Mouse (Mus musculus): ENCODE measurements at regions not wholly inside any gene's neighbourhood (a gene's known extent, or its start where the extent isn't known, plus 50 kb on each side); places are given as distances from the start of the nearest gene placed in this dataset.
"Not testable (repeated sequence)": the region's sequence is repeated elsewhere in the genome, so short reads cannot be mapped to it uniquely, and the experiment has no call there.

- peak; percentile 25 for DNase-seq (ENCODE audit: low spot score)
- TF ChIP-seq CTCF (IDR thresholded peaks at IDR 0.05), result no peak
- Histone ChIP-seq H3K27me3 (ENCODE audit: insufficient read depth, low read length) (no peaks in the 10 kb centered on the region), H3K4me2 (ENCODE audit: low read depth, low read length, poor library complexity, severe bottlenecking) (no peak overlapping the region), H3K4me1 (ENCODE audit: insufficient read depth, low read length) (no peaks in the 10 kb centered on the region), H3K4me3 (ENCODE audit: low read depth, low read length) (no peak overlapping the region), H3K27ac (ENCODE audit: low read depth, low read length) (no peak overlapping the region), H3K9me3 (ENCODE audit: low read length) (no peaks in the 10 kb centered on the region), H3K36me3 (ENCODE audit: insufficient read depth, low read length) (no peaks in the 10 kb centered on the region), H3K9ac (replicated peaks; ENCODE audit: low read length, poor library complexity, severe bottlenecking) (no peak overlapping the region)
- ATAC-seq (ENCODE audit: low FRiP score), result no peak
- 83% methylated on average over 3 of the region's 3 CpGs for WGBS
Observed at GRCm38 (mm10) chr11:7705312-7705764, 491.6 kb upstream of the Igfbp3 start.

- no peaks in the 10 kb centered on the region for H3K9me3 ChIP-seq (ENCODE audit: low read length)
- WGBS, result 77% methylated on average over 1 of the region's 1 CpGs
- DNase-seq (ENCODE audit: low spot score), result no peak
Observed at GRCm38 (mm10) chr11:7697591-7697990, 483.9 kb upstream of the Igfbp3 start.

GRCm38 (mm10) chr11:7689701-7690100 is 476.0 kb upstream of the Igfbp3 start:
- 58% methylated on average over 3 of the region's 3 CpGs for WGBS
- H3K9me3 ChIP-seq (ENCODE audit: low read length); DNase-seq (ENCODE audit: low spot score); H3K9ac ChIP-seq (replicated peaks; ENCODE audit: low read length, poor library complexity, severe bottlenecking); H3K27ac ChIP-seq (ENCODE audit: low read depth, low read length); ATAC-seq (ENCODE audit: low FRiP score); H3K36me3 ChIP-seq (ENCODE audit: insufficient read depth, low read length); H3K4me3 ChIP-seq (ENCODE audit: low read depth, low read length); H3K27me3 ChIP-seq (ENCODE audit: insufficient read depth, low read length); H3K4me1 ChIP-seq (ENCODE audit: insufficient read depth, low read length); H3K4me2 ChIP-seq (ENCODE audit: low read depth, low read length, poor library complexity, severe bottlenecking): not testable (repeated sequence)

More at GRCm38 (mm10) chr11:7697591-7697990, 483.9 kb upstream of the Igfbp3 start:
- TF ChIP-seq CTCF (IDR thresholded peaks at IDR 0.05), result no peak
- Histone ChIP-seq H3K36me3 (ENCODE audit: insufficient read depth, low read length) (no peaks in the 10 kb centered on the region), H3K9ac (replicated peaks; ENCODE audit: low read length, poor library complexity, severe bottlenecking) (no peak overlapping the region), H3K4me3 (ENCODE audit: low read depth, low read length) (no peak overlapping the region), H3K27me3 (ENCODE audit: insufficient read depth, low read length) (no peaks in the 10 kb centered on the region), H3K4me1 (ENCODE audit: insufficient read depth, low read length) (no peaks in the 10 kb centered on the region), H3K4me2 (ENCODE audit: low read depth, low read length, poor library complexity, severe bottlenecking) (no peak overlapping the region), H3K27ac (ENCODE audit: low read depth, low read length) (no peak overlapping the region)
- no peak for ATAC-seq (ENCODE audit: low FRiP score)

- no peak overlapping the region for H3K4me2 ChIP-seq (ENCODE audit: low read depth, low read length, poor library complexity, severe bottlenecking)
- H3K36me3 ChIP-seq (ENCODE audit: insufficient read depth, low read length), result no peaks in the 10 kb centered on the region
- no peak for DNase-seq (ENCODE audit: low spot score)
- ATAC-seq (ENCODE audit: low FRiP score), result no peak
- H3K4me3 ChIP-seq (ENCODE audit: low read depth, low read length), result no peak overlapping the region
- no peaks in the 10 kb centered on the region for H3K4me1 ChIP-seq (ENCODE audit: insufficient read depth, low read length)
- H3K27me3 ChIP-seq (ENCODE audit: insufficient read depth, low read length), result no peaks in the 10 kb centered on the region
- H3K9ac ChIP-seq (replicated peaks; ENCODE audit: low read length, poor library complexity, severe bottlenecking), result no peak overlapping the region
- H3K27ac ChIP-seq (ENCODE audit: low read depth, low read length), result no peak overlapping the region
- no peaks in the 10 kb centered on the region for H3K9me3 ChIP-seq (ENCODE audit: low read length)
- TF ChIP-seq CTCF (IDR thresholded peaks at IDR 0.05), result no peak
Observed at GRCm38 (mm10) chr11:7672821-7673220, 459.1 kb upstream of the Igfbp3 start.

GRCm38 (mm10) chr11:7630637-7631036 is 416.9 kb upstream of the Igfbp3 start:
- H3K27me3 ChIP-seq (ENCODE audit: insufficient read depth, low read length), result no peaks in the 10 kb centered on the region
- no peak overlapping the region for H3K9ac ChIP-seq (replicated peaks; ENCODE audit: low read length, poor library complexity, severe bottlenecking)
- no peak overlapping the region for H3K4me3 ChIP-seq (ENCODE audit: low read depth, low read length)
- no peaks in the 10 kb centered on the region for H3K36me3 ChIP-seq (ENCODE audit: insufficient read depth, low read length)
- no peaks in the 10 kb centered on the region for H3K4me1 ChIP-seq (ENCODE audit: insufficient read depth, low read length)
- ATAC-seq (ENCODE audit: low FRiP score) (no peak), DNase-seq (ENCODE audit: low spot score) (peak; percentile 23)
- no peak for TF ChIP-seq CTCF (IDR thresholded peaks at IDR 0.05)
- H3K27ac ChIP-seq (ENCODE audit: low read depth, low read length), result no peak overlapping the region
- no peak overlapping the region for H3K4me2 ChIP-seq (ENCODE audit: low read depth, low read length, poor library complexity, severe bottlenecking)
- H3K9me3 ChIP-seq (ENCODE audit: low read length), result no peaks in the 10 kb centered on the region

GRCm38 (mm10) chr11:7625256-7625655 is 411.5 kb upstream of the Igfbp3 start:
- Histone ChIP-seq H3K27ac (ENCODE audit: low read depth, low read length) (no peak overlapping the region), H3K4me3 (ENCODE audit: low read depth, low read length) (no peak overlapping the region), H3K36me3 (ENCODE audit: insufficient read depth, low read length) (no peaks in the 10 kb centered on the region), H3K4me1 (ENCODE audit: insufficient read depth, low read length) (no peaks in the 10 kb centered on the region), H3K27me3 (ENCODE audit: insufficient read depth, low read length) (no peaks in the 10 kb centered on the region), H3K4me2 (ENCODE audit: low read depth, low read length, poor library complexity, severe bottlenecking) (no peak overlapping the region), H3K9ac (replicated peaks; ENCODE audit: low read length, poor library complexity, severe bottlenecking) (no peak overlapping the region), H3K9me3 (ENCODE audit: low read length) (no peaks in the 10 kb centered on the region)
- DNase-seq (ENCODE audit: low spot score), result peak; percentile 3
- ATAC-seq (ENCODE audit: low FRiP score), result no peak
- no peak for TF ChIP-seq CTCF (IDR thresholded peaks at IDR 0.05)
- 75% methylated on average over 3 of the region's 3 CpGs for WGBS
